Mouse (Mus musculus): ENCODE measurements around the gene Ube2ql1.

The Ube2ql1 gene

DNA sequence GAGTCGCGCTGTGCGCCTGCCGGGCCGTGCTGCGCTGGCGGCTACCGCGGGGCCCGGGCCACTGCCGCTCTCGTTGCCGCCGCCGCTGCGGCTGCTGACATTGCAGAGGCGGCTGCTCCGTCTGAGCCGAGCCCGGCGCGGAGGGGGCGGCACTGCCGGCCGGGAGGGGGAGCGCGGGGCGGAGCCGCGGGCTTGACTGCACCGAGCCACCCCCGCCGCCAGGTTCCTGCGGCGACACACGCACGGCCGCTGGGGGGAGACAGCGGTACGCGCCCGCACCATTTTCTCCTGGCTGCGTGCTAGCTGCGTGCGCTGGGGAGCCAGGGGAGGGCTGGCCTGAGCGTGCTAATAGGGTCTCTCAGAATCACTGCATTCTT lies at the start of gene Ube2ql1:
Gene Ube2ql1 (minus strand): TSS at position 131 of the 377 bp plus-strand sequence.
- DNase-seq (ENCODE audit: extremely low read depth, low read depth) = no peak

GRCm38 (mm10) chr13:69788704-69789103 lies 49.0 kb upstream of the Ube2ql1 start:
- DNase-seq (ENCODE audit: extremely low read depth, low read depth) = no peak

GRCm38 (mm10) chr13:69778221-69778620 lies 38.5 kb upstream of the Ube2ql1 start:
- no peak for DNase-seq (ENCODE audit: extremely low read depth, low read depth)

- no peak for DNase-seq (ENCODE audit: extremely low read depth, low read depth)
Measured at GRCm38 (mm10) chr13:69772358-69772757, 32.7 kb upstream of the Ube2ql1 start.

DNA sequence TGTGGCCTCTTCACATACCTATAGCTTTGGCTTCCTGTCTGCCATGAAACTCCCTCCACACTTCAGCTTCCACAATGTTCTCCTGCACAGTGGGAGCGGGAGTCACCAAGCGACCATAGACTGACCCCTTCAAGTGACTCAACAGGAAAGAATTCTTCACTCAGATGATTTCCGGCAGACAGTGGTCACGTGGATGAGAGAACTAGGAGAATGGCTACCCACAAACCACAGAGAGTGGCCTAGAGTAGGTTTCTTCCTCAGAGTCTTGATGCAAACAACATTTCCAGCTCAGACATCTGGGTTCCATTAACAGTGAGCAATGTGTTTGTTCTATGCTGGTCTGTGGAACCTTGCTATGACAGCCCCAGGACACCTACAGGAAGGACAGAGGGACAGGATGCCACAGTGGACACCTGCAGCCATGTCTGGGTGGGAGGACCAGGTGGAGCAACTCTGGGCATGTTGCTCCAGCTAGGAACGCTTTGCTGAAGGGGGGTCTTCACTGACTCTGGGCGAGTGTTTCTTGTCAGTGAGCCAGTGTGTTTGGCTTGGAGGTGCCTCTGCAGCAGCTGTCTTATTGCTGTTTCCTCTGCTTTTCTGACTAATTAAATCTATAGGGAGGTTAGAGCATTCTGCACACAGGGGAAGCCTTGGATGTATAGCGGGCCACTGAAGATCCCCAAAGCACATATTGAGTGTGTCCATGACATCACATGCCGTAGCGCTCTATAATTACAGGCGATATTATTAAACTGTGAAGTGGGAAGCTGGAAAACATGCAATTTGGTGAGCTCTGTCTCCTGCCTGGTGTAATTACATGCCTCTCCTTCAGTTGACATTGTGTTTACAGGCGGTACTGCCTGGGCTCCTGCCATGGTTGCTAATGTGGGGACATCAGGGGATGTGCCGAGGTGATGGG lies 31.1 kb upstream of the Ube2ql1 start:
- no peak for DNase-seq (ENCODE audit: extremely low read depth, low read depth)

GRCm38 (mm10) chr13:69768152-69768551 lies 28.5 kb upstream of the Ube2ql1 start:
- no peak for DNase-seq (ENCODE audit: extremely low read depth, low read depth)

GRCm38 (mm10) chr13:69764646-69765045 lies 25.0 kb upstream of the Ube2ql1 start:
- no peak for DNase-seq (ENCODE audit: extremely low read depth, low read depth)

DNA sequence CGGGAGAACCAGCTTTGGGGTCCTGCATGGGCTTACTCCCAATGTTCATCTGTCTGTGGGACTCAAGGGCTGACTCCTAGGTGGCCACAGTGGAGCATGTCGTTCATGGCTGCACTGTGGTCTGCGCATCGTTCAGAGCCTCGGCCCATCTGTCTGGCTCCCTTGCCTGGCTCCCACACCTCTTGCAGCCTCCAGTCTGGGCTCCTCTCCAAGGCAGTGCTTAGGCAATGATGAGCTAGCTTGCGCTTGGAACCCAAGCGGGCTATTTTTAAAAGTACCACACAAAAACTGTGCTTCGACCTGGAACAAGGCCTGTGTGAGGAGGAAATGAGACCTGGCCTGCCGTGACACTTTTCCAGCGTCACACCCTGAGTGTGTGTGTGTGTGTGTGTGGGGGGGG lies 21.7 kb upstream of the Ube2ql1 start:
- no peak for DNase-seq (ENCODE audit: extremely low read depth, low read depth)

- no peak for DNase-seq (ENCODE audit: extremely low read depth, low read depth)
Measured at GRCm38 (mm10) chr13:69758979-69759378, 19.3 kb upstream of the Ube2ql1 start.

DNA sequence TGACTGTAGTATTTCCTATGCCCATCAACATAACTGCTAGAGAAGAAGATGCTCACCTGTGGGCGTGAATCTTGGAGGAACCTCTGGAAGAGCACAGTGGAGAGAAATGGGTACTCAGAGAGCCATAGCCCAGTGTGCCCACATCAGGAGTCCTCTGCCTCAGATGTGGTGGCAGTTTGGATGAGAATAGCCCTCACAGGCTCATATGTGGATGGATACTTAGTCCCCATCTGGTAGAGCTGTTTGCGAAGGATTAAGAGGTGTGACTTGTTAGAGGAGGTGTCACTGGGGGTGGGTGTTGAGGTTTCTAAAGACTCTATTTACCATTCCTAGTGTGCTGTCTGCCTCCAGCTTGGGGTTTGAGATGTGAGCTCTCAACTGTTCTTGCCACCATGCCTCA lies 13.2 kb upstream of the Ube2ql1 start:
- DNase-seq (ENCODE audit: extremely low read depth, low read depth) = no peak

GRCm38 (mm10) chr13:69751510-69751909 lies 11.8 kb upstream of the Ube2ql1 start:
- DNase-seq (ENCODE audit: extremely low read depth, low read depth) = no peak

DNA sequence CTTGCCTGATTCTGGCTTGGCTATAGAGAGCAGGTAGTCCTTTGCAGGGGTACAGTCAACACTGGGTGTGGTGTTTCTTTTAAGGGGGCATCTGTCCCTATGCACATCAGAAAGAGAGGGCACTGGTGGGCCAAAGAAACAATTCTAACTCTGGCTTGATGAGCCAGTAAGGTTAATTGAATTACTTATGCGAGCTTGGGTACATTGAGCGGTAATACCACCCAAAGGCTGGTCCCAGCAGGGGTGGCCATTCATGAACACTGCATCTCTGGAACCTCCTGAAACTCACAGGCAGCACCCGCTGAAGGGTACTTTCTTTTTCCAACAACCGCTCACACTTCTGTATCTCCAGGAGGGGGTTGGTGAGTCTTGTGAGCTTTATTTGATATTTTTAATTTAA lies 9.1 kb upstream of the Ube2ql1 start:
- no peak for DNase-seq (ENCODE audit: extremely low read depth, low read depth)

DNA sequence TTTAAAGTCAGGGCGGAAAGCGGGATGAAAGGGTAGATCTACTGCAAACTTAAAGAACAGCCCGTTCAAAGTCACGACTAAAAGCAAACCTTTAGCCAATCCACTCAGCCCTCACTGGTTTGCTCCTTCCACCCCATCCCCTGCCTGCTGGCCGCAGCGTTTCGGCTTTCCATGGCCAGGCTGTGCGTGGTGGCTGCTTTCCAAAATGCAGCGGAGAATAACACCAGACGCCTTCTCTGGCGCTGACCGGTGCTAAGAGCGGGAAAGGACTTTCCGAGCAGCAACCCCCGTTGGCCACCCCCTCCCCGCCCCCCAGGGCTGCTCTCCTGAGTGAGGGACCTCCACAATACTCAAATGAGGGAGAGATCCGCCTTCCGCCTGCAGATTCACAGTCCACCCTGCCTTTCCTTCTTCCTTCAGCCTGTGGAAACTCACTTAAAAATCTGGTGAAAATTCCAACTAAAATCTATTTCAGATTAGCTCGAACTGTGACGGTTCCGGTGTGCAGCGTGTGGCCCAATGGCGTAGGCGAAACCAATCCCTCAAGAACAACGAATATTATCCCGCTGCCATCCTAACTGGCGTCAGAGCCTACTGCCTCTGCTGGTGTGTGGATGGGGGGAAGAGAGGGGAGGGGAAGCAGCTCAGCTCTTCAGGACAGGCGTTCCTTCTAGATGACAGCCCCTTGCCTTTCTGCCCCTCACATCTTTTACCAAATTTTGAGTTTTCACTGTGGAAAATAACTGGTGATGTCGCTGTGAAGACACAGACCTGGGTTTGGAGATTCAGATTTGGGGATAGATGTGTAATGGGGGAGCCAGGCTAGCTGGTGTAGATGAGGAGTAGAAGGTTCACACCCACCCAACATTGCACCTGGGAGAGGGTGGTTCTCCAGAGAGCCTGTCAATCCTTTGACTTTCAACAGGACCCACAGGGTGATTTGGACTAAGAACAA lies 919 bp upstream of the Ube2ql1 start:
- no peak for DNase-seq (ENCODE audit: extremely low read depth, low read depth)

- DNase-seq (ENCODE audit: extremely low read depth, low read depth) = no peak
Measured at GRCm38 (mm10) chr13:69739091-69739758, 464 bp downstream of the Ube2ql1 start.

DNA sequence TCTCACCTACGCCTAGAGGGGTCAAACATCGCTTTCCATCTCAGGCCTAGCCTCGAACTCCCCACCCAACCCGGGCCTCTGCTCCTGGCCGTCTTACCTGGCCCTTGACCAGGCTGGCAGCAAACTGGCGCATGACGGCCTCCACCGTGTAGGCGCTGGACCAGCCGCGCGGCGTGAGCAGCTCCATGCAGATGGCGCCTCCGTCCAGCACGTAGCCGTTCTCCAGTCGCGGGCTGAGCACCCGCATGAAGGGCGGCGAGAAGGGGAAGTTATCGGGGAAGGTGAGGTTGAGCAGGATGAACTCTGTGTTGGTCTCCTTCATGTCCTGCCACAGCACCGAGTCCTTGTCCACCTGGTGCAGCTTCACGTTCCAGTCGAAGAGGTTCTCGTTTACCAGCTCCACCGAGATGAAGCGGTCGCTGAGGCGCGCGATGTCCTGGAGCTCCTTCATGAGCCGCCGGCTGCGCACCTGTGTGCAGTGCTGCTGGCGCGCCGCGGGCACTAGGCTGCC lies 1.2 kb downstream of the Ube2ql1 start:
- no peak for DNase-seq (ENCODE audit: extremely low read depth, low read depth)

GRCm38 (mm10) chr13:69737444-69738185 lies 2.1 kb downstream of the Ube2ql1 start:
- DNase-seq (ENCODE audit: extremely low read depth, low read depth) = no peak

DNA sequence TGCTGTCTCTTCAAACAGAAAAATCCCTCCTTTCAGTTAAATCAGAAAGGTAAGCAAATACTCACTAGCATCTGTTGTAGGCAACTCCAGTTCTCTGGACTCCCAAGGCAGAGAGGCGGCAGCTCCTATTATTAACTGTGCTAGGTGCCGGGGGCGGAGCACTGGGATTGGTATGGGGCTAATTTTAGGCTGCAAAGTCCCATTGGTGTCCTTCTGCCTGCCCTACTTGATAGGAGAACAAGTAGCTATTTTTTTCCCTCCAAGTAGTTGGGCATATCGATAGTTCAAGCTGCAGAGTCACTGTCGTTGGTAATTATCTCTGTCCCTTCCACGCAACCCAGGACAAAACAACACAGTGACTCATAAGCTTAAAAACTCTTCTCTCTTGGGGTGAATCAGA lies 7.1 kb downstream of the Ube2ql1 start:
- DNase-seq (ENCODE audit: extremely low read depth, low read depth) = no peak

GRCm38 (mm10) chr13:69725376-69725775 lies 14.3 kb downstream of the Ube2ql1 start:
- no peak for DNase-seq (ENCODE audit: extremely low read depth, low read depth)

GRCm38 (mm10) chr13:69721141-69721540 lies 18.5 kb downstream of the Ube2ql1 start:
- no peak for DNase-seq (ENCODE audit: extremely low read depth, low read depth)

GRCm38 (mm10) chr13:69717860-69718598 lies 21.7 kb downstream of the Ube2ql1 start:
- DNase-seq (ENCODE audit: extremely low read depth, low read depth) = no peak
